ENCODE assay signal across 8 mouse cellular contexts in genomic region chr11:75092656-75093055, GRCm38 (mm10).
A peak's percentile ranks its signal among the peaks of the same experiment; 100 is the strongest.
DNase-seq lines count a peak whose midpoint lies in the region; ATAC-seq lines count a peak whose summit lies in the region.

No protein-coding gene starts in this region.

- no peak overlapping the region for H3K9ac ChIP-seq in heart, embryonic 12.5 days
- H3K9ac ChIP-seq in heart, embryonic 15.5 days, result no peak overlapping the region
- no peak overlapping the region for H3K9ac ChIP-seq in forebrain, embryonic 16.5 days (replicated peaks; ENCODE audit: low read depth, low read length)

- 0 out of 2 replicates have a peak, but pooled peaks cover 2% of the 10 kb centered on the region for H3K9me3 ChIP-seq in heart, embryonic 12.5 days (replicated peaks)
- no peaks in the 10 kb centered on the region for H3K9me3 ChIP-seq in heart, embryonic 15.5 days (replicated peaks)
- no peaks in the 10 kb centered on the region for H3K9me3 ChIP-seq in forebrain, embryonic 16.5 days (ENCODE audit: control insufficient read depth, low read length)

- peak; percentile 63 to 71 for DNase-seq in heart, adult 18-20 months
- peak; percentile 70 for DNase-seq in adipocyte (ENCODE audit: low spot score)
- DNase-seq in kidney, postnatal 36 days, result peak; percentile 29
- no peak for DNase-seq in left cerebral cortex, postnatal 36 days (ENCODE audit: low spot score in 2 of 2)
- DNase-seq in natural killer cell, adult 2 months (ENCODE audit: low spot score in 2 of 2), result no peak

- H3K4me2 ChIP-seq in heart, embryonic 12.5 days, result no peak overlapping the region
- H3K4me2 ChIP-seq in heart, embryonic 15.5 days, result no peak overlapping the region
- H3K4me2 ChIP-seq in forebrain, embryonic 16.5 days (ENCODE audit: low read length), result no peak overlapping the region

- intact Hi-C loops in left cerebral cortex, postnatal 36 days (cut with DNase I), result no loop called here

- peaks cover 2% of the 10 kb centered on the region; the same call in 1 of the 2 replicates for H3K36me3 ChIP-seq in heart, embryonic 12.5 days
- peaks cover 2% of the 10 kb centered on the region; the same call in 1 of the 2 replicates for H3K36me3 ChIP-seq in heart, embryonic 15.5 days
- H3K36me3 ChIP-seq in forebrain, embryonic 16.5 days (ENCODE audit: control insufficient read depth, insufficient read depth), result no peaks in the 10 kb centered on the region

- H3K4me3 ChIP-seq in heart, embryonic 12.5 days, result no peak overlapping the region
- no peak overlapping the region for H3K4me3 ChIP-seq in heart, embryonic 15.5 days
- H3K4me3 ChIP-seq in forebrain, embryonic 16.5 days (replicated peaks; ENCODE audit: low read length), result no peak overlapping the region

- no peaks in the 10 kb centered on the region for H3K27me3 ChIP-seq in heart, embryonic 12.5 days (replicated peaks)
- H3K27me3 ChIP-seq in heart, embryonic 15.5 days, result no peaks in the 10 kb centered on the region
- no peaks in the 10 kb centered on the region for H3K27me3 ChIP-seq in forebrain, embryonic 16.5 days (replicated peaks; ENCODE audit: control insufficient read depth, insufficient read depth, low read length)

- ATAC-seq in heart, embryonic 12.5 days (ENCODE audit: insufficient number of reproducible peaks, low FRiP score), result no peak
- 0 out of 2 replicates have a peak, but pooled peaks have one; percentile 50 for ATAC-seq in heart, embryonic 15.5 days (replicated peaks; ENCODE audit: insufficient number of reproducible peaks, insufficient read depth, low FRiP score, low read depth)
- no peak for ATAC-seq in forebrain, embryonic 16.5 days

- 56% methylated on average over 5 of the region's 5 CpGs for WGBS in heart, embryonic 12.5 days
- WGBS in heart, embryonic 15.5 days, result 43% methylated on average over 5 of the region's 5 CpGs
- WGBS in forebrain, embryonic 16.5 days, result 75% methylated on average over 5 of the region's 5 CpGs

- H3K4me1 ChIP-seq in heart, embryonic 12.5 days (replicated peaks), result peaks cover 11% of the 10 kb centered on the region
- peaks cover 12% of the 10 kb centered on the region for H3K4me1 ChIP-seq in heart, embryonic 15.5 days (replicated peaks)
- no peaks in the 10 kb centered on the region for H3K4me1 ChIP-seq in forebrain, embryonic 16.5 days (replicated peaks; ENCODE audit: control insufficient read depth, insufficient read depth, low read length)

- H3K27ac ChIP-seq in heart, embryonic 12.5 days (ENCODE audit: poor library complexity, severe bottlenecking), result no peak overlapping the region
- H3K27ac ChIP-seq in heart, embryonic 15.5 days, result peak overlapping the region; percentile 57
- no peak overlapping the region for H3K27ac ChIP-seq in forebrain, embryonic 16.5 days (ENCODE audit: low read length)

Comparison
In these comparisons a context has a peak if more than half of its experiments do, and no peak if none do; other contexts are left out.
1. DNase-seq: peak in heart, adult 18-20 months (2 of 2), adipocyte (single experiment) and kidney, postnatal 36 days (2 of 2); none in left cerebral cortex, postnatal 36 days (0 of 2) and natural killer cell, adult 2 months (0 of 2).